Mouse (Mus musculus) kidney, embryonic 14.5 days (tissue): ENCODE measurements at regions not wholly inside any gene's neighbourhood (a gene's known extent, or its start where the extent isn't known, plus 50 kb on each side); places are given as distances from the start of the nearest gene placed in this dataset.

ENCODE experiments used
- ATAC-seq: fragments of 200-750 bp; cut with Nextera tagmentation; 2 replicates; pipeline ENCODE4 v1.8.0; 2017; ENCODE audit warnings: moderate number of reproducible peaks, mild to moderate bottlenecking, moderate TSS enrichment, moderate library complexity; ENCODE audit not compliant: low FRiP score, low TSS enrichment
- H3K27ac ChIP-seq: fragments of 300-500 bp; sonication (generic); 2 replicates; pipeline ENCODE4 v1.5.1; 2014; ENCODE audit warnings: low read depth, mild to moderate bottlenecking, low read length, moderate library complexity, mixed read lengths
- H3K27me3 ChIP-seq: fragments of 300-500 bp; sonication (generic); 2 replicates; pipeline ENCODE4 v1.6.1; 2014; ENCODE audit warnings: mild to moderate bottlenecking, low read length; ENCODE audit not compliant: control insufficient read depth, insufficient read depth
- H3K36me3 ChIP-seq: fragments of 300-500 bp; sonication (generic); 2 replicates; pipeline ENCODE4 v1.6.1; 2014; ENCODE audit warnings: low read length, mixed read lengths; ENCODE audit not compliant: control insufficient read depth, insufficient read depth
- H3K4me1 ChIP-seq: fragments of 300-500 bp; sonication (generic); 2 replicates; pipeline ENCODE4 v1.6.1; 2014; ENCODE audit warnings: low read length, mixed read lengths; ENCODE audit not compliant: control insufficient read depth, insufficient read depth
- H3K4me2 ChIP-seq: fragments of 300-500 bp; sonication (generic); replicated peaks from 2 replicates; pipeline ENCODE4 v1.6.1; 2014; ENCODE audit warnings: low read depth, mild to moderate bottlenecking, low read length
- H3K4me3 ChIP-seq: fragments of 300-500 bp; sonication (generic); 2 replicates; pipeline ENCODE4 v1.5.1; 2014; ENCODE audit warnings: mild to moderate bottlenecking, low read length
- H3K9ac ChIP-seq: fragments of 300-500 bp; sonication (generic); 2 replicates; pipeline ENCODE4 v1.6.1; 2014; ENCODE audit warnings: low read depth, mild to moderate bottlenecking, low read length, moderate library complexity
- H3K9me3 ChIP-seq: fragments of 300-500 bp; sonication (generic); 2 replicates; pipeline ENCODE4 v1.6.1; 2016; ENCODE audit warnings: low read length; ENCODE audit not compliant: control insufficient read depth
- WGBS: fragments of 180-500 bp; shearing (Covaris S2); extraction: QIAGEN DNeasy Blood & Tissue Kit; methylation state at CpG from one replicate; pipeline ENCODE4 v1.1.7; 2014; 5-methylcytosine and 5-hydroxymethylcytosine counted together

- Histone ChIP-seq H3K4me2 (no peak overlapping the region), H3K27me3 (no peaks in the 10 kb centered on the region), H3K4me3 (no peak overlapping the region), H3K27ac (no peak overlapping the region), H3K4me1 (no peaks in the 10 kb centered on the region), H3K9me3 (no peaks in the 10 kb centered on the region), H3K36me3 (no peaks in the 10 kb centered on the region), H3K9ac (no peak overlapping the region)
- no peak for ATAC-seq
- WGBS = 55% methylated on average over 3 of the region's 3 CpGs
Measured at GRCm38 (mm10) chr15:69165482-69165801, 2664.7 kb upstream of the Lrrc6 start.

GRCm38 (mm10) chr15:69164581-69165481 lies 2664.1 kb upstream of the Lrrc6 start:
- peak; percentile 73; the same call in 1 of the 2 replicates for ATAC-seq

GRCm38 (mm10) chr15:69161036-69161435 lies 2660.3 kb upstream of the Lrrc6 start:
- H3K4me1 ChIP-seq = no peaks in the 10 kb centered on the region
- no peak for ATAC-seq
- no peak overlapping the region for H3K9ac ChIP-seq
- no peaks in the 10 kb centered on the region for H3K27me3 ChIP-seq
- H3K36me3 ChIP-seq = no peaks in the 10 kb centered on the region
- WGBS = 76% methylated on average over 5 of the region's 5 CpGs
- H3K4me3 ChIP-seq = no peak overlapping the region
- H3K27ac ChIP-seq = no peak overlapping the region
- H3K9me3 ChIP-seq = no peaks in the 10 kb centered on the region
- H3K4me2 ChIP-seq = no peak overlapping the region

More at GRCm38 (mm10) chr15:69164581-69165481, 2664.1 kb upstream of the Lrrc6 start:
- 38% methylated on average over 7 of the region's 7 CpGs for WGBS
- H3K9me3 ChIP-seq = no peaks in the 10 kb centered on the region
- no peak overlapping the region for H3K4me3 ChIP-seq
- H3K36me3 ChIP-seq = no peaks in the 10 kb centered on the region
- H3K4me2 ChIP-seq = no peak overlapping the region
- H3K27ac ChIP-seq = no peak overlapping the region
- H3K27me3 ChIP-seq = no peaks in the 10 kb centered on the region
- H3K9ac ChIP-seq = no peak overlapping the region
- no peaks in the 10 kb centered on the region for H3K4me1 ChIP-seq

GRCm38 (mm10) chr15:69158124-69158523 lies 2657.4 kb upstream of the Lrrc6 start:
- no peaks in the 10 kb centered on the region for H3K27me3 ChIP-seq
- no peaks in the 10 kb centered on the region for H3K4me1 ChIP-seq
- H3K9ac ChIP-seq = no peak overlapping the region
- no peak overlapping the region for H3K27ac ChIP-seq
- H3K4me3 ChIP-seq = no peak overlapping the region
- no peak for ATAC-seq
- H3K9me3 ChIP-seq = no peaks in the 10 kb centered on the region
- H3K4me2 ChIP-seq = no peak overlapping the region
- WGBS = 81% methylated on average over 5 of the region's 5 CpGs
- H3K36me3 ChIP-seq = no peaks in the 10 kb centered on the region
